Mouse (Mus musculus) c-Kit-negative CD71-positive TER-119-positive erythroid progenitor cells, embryonic 14.5 days (primary cell): ENCODE data around the gene Polg.

ENCODE experiments used
- DNase-seq: peaks from one replicate; pipeline ENCODE4 v3.0.0-alpha.2; 2013; ENCODE audit warnings: low read depth, low spot score

Gene Polg

DNA sequence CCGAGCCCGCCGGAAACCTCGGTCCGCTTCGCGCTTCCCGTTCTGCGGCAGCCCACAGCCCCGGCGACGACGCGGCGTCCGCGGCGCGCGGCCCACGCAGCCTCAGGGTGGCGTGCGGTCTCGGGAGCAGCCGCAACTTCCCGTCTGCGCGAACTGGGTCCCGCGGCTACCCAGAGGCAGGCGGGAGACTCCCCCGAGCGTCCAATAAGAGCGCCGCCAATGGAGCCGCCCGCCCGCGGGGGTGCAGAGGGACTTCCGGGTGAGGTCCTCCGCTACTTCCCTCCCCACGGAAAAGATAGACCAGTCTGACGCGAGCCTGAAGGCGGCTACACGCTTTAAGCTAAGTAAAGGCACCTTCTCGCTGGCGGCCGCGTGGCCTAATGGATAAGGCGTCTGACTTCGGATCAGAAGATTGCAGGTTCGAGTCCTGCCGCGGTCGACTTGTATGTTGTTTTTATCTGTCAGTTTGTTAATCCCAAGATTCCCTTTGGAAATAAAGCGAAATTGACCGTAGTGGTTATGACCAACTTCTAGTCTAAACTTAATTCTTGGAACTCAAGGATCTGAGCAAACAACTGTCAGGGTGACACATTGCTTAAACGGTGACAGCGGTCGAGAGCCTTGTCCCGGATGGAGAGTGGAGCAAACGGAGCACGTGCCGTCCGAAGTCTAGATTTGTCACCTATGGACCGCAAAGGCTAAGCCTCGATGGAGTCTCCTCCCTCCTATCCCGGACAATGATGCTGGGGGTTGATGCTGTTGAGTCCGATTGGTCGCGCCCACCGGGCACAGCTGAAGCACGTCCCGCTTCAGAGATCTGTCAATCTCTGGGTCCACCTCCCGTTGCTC is at the start of gene Polg:
Polg (minus strand) TSS at position 310 of the 849 bp plus-strand sequence.
- DNase-seq = peak; percentile 90

DNA sequence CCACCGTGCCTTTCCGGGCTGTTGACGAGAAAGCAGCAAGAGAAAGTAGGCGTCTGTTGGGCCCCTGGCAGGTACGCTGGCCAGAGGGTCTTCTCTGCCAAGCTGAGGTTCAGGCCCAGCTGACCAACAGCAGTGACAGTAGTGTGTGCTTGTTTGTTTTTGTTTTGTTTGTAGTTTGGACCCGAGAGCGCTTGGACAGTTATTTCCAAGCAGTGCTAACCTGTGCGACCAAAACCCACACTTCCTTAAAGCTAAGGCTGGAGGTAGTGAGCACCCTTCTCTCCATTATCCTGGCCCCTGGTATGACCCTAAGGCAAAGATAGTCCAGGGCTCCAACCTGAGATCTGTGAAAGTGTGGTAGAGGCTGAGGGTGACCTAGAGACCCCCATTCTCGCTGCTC is 49.7 kb upstream of the Polg start:
- DNase-seq = no peak

DNA sequence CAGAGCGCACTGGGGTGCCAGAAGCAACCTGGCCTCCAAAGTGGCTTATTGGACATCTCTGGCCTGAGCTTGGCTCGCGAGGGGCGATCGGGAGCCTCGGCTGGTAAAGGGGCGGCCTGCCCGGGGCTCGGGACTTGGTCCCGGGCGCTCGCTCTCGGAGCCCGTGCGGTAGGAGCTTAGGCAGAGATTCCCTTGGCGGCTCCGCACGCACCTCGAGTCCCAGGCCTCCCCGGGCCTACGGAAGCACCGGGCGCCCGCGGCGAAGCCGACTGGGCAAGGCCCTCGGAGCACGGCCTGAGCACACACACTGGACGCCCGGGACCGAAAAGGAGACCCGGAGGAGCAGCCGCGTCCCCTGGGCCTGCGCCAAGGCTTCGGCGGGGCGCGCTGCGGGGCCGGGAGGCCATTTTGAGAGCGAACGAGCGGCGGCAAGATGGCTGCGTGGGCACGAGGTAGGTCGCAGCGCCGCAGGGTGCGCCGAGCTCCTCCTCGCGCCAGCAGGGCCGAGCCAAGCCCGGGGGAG is 49.1 kb upstream of the Polg start:
- DNase-seq = no peak

DNA sequence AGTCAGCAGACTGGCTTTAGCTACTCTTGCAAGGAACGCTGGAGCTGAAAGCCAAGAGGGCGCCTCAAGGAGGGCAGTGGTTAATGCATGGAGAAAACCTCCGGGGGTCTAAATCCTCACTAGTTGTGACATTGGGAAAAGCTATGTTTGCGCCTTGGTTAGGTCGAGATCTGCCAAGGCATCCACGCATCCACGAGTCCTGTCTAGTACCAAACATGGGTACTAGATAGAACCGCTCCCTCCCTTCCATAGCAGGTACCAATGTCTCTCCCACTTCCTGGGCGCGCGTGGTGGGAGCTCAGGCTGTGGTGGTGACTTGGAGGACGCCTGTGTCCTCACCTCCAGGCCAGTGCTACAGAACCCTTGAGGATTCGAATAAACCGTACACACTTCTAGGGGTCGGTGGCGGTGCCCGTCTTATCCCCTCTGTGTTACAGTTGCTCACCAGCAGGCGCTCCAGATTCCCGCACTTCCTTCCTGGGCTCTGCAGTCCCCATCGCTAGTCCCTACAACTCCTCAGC is 48.3 kb upstream of the Polg start:
- no peak for DNase-seq

DNA sequence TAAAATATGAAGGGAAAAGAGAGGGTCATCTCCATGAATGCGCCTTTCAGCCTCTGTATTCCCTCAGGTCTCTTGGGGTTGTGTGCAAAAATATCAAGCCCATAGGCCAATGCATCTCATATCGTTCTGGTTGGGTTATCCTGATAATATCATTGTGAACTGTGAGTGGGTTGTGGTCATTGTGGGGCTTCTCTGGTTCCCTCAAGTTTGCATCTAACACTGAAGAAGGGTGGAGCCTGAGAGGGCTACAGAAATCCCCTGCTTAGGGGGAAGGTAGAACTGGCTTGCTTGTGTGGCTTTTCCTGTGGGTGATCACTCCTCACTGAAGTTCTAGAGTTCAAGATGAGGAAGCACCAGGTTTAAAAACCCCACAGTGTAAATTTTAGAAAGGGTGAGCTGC is 47.3 kb upstream of the Polg start:
- DNase-seq = no peak

DNA sequence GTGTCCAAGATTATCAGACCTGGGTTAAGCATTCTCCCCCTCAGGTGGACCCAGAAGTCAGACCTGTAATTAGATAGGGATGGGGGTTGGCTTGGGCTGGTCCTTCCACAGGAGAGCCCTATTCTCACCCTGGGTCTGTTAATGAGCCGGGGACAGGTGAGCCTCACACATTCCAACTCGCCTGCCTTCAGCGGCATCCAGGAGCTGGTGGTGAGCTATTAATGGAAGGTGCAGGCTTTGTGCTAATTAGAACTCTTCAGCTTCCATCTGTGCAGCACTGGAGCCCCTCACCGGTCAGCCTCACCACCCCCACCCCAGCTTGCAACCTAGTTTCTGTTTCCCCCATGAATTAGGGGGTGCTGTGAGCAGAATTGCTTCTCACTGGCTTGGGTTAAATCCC is 46.3 kb upstream of the Polg start:
- DNase-seq = no peak

DNA sequence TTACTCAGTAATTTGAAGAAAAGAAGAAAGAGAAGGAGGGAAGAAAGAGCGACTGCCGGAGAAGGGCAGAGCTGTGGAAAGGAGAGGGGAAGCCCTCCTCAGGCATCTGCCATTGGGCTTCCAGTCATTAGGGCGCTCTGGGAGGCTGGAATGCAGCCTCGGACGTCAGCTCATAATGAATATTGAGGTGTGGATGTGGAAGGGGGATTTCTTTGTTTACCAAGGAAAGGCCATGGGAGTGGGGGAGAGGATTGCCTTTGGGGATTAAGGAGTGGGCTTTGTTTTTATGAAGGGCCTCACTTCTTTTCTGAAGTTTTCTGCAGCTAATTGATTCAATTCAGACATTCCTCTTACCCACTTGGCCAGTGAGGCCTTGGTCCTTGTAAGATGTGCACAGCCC is 45.5 kb upstream of the Polg start:
- DNase-seq = no peak

DNA sequence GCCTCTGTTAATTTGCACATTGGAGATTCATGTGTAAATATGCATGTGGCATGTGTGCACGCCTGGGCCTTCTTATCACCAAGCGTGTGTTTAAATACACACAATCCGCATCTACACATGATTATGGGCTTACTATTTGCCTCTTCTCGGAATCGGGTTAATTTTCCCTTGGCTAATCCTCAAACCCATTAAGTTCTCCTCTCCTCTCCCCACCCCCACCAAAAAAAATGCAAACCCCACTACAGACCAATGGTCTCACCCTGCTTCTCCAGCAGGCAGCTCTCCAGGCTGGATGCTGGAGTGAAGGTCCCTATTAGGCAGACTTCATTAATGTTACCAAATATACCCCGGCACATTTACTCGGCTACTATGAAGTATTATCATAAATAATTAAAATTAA is 45.0 kb upstream of the Polg start:
- DNase-seq = no peak

DNA sequence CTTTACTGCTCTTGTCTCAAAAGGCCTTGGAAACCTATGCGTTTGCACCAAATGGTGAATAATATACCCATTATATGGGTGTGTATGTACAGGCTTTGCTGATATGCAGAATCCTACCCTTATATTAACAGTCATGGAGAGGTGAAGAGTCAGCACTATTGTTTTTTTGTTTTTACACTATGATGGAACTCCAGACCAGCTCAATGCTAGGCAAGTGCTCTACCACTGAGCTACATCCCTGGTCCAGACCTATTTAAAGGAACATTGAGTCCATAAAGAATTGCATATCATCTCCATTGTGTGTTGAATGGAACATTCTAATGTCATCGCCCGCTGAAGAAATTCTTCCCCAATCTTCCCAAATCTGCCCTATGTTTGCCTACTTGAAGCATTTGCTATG is 44.5 kb upstream of the Polg start:
- no peak for DNase-seq

DNA sequence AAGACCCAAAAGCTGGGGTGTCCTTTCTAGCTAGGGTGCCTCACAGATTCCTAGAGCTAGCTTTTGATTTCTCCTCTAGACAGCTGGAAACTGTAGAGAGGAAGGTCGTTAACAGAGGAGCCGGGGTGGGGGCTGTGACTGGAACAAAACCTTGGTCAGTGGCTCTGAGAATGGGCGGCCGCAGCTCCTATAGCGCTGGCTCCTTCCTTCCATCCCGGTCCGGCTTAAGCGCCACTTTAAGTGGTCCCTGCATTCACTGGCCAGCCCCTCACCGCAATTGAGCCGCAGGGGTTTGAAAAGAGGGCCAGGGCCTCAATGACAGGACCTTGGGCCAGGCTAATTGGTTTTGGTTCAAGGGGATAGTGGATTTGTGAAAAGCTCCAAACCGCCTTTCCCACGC is 43.5 kb upstream of the Polg start:
- no peak for DNase-seq

DNA sequence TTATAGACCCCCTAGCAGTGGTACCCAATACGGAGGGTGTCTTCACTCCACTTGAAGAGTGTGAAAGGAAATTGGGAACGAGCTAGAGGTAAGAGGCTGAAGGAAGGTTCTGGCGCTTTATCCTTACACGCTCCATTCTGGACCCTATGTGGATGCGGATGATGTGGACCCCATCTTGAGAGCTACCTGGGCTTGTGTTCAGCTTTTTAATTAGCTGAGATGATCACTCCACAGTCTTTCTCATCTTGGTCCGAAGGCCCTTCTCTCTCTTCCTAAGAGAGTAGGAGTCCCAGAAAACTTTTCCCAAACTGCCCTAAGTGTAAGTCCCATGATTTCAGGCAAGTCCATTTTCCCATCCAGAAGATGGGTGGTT is 43.1 kb upstream of the Polg start:
- DNase-seq = no peak

DNA sequence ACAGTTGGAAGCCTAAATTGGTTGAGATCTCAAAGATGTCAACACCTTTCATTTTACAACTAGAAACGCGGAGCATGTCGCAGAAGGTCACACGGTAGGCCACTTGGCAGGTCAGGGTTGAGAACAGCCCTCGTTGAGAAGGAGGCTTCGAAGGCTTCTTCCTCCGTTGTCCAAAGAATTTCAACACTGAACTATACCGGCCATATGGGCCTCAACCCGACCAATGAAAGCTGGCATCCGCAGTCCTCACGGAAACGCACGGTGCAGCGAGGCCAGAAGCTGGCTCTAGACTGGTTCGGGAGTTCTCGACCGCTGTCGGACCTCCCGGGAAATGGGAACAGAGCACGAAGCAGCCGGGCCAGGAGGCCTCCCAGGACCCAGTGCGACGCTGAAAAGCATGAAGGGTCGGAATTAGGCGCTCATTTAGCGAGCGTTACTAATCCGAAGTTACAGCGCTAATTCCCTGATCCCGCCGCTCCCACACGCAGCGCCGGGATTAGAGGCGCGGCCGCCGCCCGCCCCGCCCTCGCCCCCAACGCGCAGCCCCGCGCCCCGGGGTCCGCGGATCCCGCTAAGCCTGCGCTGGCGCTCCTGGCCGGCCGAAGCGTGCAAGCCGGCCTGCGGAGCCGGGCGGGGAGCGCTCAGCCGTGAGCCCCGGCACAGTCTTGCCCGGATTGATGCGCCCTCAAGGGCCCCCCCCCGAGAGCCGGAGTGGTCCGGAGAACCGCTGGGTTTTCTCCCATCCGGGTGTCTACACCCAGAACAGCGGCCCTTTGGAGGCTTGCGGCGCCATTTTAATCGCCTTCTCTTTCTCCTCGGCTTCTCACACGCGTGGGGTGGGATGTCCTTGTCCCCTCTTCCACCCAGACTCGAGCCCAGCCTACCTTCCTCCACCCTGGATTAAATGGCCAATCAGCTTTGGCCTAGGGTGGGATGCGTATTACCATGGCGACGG is 42.4 kb upstream of the Polg start:
- no peak for DNase-seq

DNA sequence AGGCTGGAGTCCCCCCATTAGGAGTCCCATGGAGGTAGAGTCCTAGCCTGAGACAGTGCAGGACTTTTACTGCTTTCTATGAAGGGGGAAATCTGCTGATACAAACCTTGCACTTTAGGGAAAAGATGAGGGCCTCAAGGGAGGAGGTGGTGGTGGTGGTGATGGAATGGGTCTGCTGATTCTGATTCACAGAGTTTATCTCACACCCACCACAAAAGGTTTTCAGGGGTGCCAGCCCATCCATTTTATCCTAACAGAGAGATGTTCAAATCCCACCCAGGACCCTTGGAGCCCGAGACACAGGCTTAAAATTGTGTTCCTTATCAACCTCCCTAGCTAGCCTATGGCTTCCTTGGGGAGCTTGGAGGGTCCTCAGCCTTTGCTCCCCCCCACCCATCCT is 41.6 kb upstream of the Polg start:
- DNase-seq = no peak

DNA sequence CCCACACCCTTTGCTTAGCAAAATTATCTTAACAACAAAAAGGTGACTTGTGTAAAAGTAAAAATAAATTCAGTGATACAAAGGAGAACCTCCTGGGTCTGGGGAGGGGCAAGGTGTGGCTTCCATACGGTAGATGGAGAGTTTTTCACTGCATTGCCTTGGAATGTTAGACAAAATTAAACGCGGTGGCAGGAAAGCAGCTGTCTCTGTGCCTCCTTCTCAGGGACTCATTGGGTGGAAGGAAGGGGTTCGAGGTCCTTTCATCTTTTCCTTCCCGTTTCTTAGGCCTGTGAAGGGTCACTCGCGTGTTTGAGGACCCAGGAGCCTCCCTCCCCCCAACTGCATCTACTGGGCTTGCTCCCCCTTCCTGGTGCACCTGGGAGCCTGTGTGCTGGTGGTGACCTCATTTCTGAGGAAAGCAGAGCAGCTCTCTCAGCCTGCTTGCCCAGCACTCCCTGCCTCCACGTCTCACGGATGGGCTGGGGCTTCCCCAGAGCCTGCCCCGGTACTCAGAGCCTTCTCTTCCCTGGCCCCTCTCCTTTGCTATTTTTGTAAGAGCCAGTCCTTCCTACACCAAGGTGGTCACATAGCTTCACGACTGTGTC is 41.0 kb upstream of the Polg start:
- no peak for DNase-seq

DNA sequence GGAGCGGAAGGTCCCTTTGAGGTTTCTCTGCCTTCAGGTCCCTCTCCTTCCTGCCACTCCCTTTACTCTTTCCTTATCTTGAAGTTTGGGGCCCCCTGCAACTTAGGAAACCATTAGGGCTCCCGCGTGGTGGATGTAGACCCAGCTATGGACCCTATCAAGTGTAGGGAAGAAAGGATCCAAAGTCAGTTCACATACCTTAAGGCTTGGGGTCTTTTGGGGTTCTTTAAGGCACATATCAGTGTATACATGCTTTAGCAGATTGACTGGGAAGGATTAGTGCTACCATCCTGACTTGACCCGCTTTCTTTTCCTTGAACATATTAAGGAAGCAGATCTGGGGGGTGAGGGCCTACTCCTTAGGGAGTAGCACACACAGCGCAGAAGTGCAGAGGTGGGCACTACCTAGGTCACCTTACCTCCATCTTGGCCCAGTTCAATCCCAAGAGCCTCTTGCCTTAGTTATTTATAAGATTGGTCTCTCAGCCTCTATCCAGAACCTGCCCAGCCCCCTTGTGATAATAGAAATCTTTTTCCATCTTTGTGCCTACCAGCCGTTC is 40.4 kb upstream of the Polg start:
- DNase-seq = no peak

DNA sequence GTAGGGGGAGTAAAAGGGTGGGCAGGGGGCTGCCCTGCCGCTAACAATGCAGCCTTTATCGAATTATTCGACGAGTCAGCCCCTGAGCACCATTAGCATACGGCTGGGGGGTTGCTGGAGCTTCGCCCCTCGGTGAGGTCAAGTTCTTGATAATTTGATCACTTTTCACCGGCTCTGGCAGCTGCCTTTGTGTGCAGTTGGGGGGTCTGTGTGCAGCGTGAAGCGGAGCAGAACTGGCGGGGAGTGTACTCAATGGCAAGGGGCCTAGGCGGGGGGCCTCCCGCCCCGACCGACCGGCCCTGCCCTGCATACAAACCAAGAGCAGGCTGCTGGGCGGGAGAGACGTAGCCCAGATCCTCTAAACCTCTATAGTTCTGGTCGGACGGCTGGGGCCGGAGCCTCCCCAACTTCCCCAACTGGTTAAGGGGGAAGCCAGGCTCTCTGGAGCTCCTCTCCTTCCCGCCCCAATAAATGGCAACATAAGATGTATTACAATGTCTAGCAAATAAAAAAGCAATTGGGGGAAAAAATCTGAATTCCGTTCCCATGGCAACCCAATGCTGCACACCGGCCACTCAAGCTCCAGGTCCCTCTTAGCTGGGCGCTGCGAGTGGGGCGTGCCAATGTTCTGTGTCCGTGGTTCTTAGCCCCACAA is 39.8 kb upstream of the Polg start:
- no peak for DNase-seq

DNA sequence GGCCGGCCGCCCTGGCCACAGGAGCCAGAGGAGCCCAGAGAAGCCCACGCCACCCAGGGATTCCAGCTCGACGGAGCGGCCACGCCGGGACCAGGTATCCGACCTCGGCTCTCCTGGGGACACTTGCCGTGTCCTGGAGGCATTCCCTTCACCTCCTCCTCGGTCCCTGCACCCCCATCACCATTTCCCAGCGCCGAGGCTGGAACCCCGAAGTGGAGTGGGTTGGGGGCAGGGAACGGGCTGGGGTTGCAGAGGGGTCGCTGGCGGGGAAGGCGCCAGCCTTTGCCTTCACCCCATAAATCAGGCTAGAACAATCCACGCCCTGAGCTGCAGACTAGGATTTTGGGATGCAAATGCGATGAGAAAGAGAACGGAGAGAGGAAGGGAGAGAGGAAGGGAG is 39.2 kb upstream of the Polg start:
- DNase-seq = no peak

DNA sequence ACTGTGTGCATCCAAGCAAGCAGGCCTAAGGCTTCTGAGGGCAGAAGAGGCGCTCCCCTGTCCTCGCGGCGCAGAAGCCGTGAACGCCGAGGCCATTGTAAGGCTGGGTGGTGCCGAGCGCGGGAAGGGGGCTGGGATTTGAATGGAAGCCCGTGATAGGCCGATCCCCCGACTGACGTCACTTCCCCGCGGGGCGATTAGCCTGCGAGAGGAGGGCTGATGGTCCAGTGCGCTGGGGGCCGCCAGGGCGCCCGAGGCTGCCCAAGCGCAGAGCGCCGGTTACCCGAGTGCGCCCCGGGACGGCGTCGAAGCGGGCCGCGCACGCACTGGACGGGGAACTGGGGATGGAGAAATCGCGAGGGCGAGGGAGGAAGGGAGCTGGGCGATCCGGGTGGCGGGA is 38.6 kb upstream of the Polg start:
- no peak for DNase-seq

DNA sequence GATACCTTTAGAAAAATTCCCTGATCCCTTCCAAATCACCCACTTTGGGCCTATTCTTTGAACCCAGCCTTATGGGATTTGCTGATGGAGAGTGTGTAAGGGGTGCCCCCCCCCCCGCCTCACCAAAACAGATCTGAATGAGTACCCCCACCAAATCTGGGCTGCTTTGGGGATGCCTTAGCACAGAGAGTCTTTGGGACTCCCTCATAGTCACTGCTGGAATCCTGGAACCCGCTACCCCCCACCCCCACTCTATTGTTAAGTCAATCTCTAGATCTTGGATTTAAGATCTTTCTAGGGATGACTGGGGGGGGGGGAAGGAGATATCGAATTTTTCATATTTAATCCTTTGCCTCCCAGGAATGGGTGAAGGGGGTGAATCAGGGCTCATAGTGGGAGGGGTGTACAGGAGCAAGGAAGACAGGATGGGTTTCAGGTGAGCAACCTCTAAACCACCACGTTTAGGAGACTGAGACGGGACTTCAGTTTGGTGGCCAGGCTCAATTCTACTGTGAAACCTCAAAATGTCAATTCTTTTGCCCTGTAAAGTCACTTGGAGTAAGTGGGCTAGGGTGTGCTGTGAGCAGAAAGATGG is 37.6 kb upstream of the Polg start:
- DNase-seq = no peak

DNA sequence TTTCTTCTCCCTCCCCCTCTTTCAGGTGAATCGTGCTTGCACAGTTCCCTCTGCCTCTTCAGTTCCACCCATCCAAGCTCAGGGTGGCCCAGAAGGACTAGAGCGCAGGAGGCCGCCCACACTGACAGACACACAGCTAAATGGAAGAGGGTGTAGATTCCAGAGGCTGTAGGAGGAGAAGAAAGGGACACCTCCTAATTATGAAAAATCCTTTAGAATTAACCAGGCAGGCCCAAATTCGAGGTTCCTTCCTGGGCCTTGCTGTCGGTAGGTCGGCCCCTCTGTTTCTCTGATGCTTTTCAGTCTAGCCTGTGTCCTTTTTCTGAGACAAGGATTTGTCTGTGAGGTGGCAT is 36.9 kb upstream of the Polg start:
- no peak for DNase-seq
